Mouse (Mus musculus): Measurements from ENCODE around the gene Acoxl.

- TF ChIP-seq POLR2A (IDR thresholded peaks at IDR 0.05; ENCODE audit: insufficient read depth, low read depth, low read length), result peak; percentile 45; the same call in 1 of the 2 replicates
- TF ChIP-seq CTCF (IDR thresholded peaks at IDR 0.05; ENCODE audit: insufficient read depth, low read depth, low read length), result no peak
Measured at GRCm38 (mm10) chr2:128127121-128127671, 288.5 kb downstream of the Acoxl start.

All from olfactory bulb, adult 2 months (tissue).